Mouse (Mus musculus): ENCODE data around the gene Bex6.

Gene Bex6

GRCm38 (mm10) chr16:32179333-32179901 is at the start of gene Bex6:
TSS of gene Bex6 (plus strand) at chr16:32179823.
- in situ Hi-C loops (cut with MboI; ENCODE audit: unreplicated experiment in 2 of 2), result no loop called here

DNA sequence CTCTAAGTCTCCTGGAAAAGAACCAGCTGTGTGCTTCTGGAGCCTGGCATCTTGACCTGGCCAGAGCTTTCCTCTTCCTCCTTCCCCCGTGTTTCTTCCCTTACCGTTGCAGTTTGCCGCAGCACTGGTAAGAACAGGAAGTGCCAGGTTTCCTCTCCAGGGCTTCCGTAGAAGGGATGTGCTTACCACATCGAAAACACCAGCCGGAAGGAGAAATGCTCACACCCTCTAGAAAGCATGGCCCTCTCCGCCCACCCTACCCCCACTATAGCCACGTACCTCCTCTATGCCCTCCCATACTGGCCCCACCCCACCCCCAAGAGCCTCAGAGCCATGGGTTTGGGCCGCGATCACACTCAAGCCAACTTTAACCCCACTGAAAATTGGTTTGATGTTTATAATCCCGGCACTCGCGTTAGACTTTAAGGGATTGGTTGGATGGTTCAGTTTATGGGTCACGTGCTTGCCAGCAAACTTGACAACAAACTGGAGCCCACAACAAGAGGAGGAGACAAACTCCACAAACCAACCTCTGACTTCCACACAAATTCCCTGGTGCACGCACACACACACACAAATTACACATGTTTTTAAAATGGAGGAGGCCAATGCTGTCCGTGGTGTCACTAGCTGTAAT is 49.3 kb upstream of the Bex6 start:
- in situ Hi-C loops (cut with MboI; ENCODE audit: unreplicated experiment in 2 of 2), result no loop called here

GRCm38 (mm10) chr16:32133148-32133547 is 46.5 kb upstream of the Bex6 start:
- in situ Hi-C loops (cut with MboI; ENCODE audit: unreplicated experiment in 2 of 2), result no loop called here

GRCm38 (mm10) chr16:32135842-32136357 is 43.7 kb upstream of the Bex6 start:
- in situ Hi-C loops (cut with MboI; ENCODE audit: unreplicated experiment in 2 of 2), result no loop called here

DNA sequence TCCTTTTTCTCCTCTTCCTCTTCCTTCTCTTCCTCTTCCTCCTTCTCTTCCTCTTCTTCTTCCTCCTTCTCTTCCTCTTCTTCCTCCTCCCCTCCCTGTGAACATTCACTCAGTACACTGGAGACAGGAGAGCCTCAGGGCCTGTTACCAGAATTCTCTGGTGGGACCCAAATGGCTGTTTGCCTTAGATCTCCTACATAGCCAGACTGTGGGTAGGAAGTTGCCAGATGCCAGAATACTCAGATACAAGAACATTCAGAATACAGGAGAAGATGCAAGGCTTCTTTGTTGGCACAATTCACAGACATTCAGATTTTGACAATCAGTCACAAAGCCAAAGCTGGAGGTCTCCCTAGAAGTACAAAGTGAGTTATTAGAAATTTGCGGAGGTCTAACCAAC is 40.7 kb upstream of the Bex6 start:
- in situ Hi-C loops (cut with MboI; ENCODE audit: unreplicated experiment in 2 of 2), result no loop called here

DNA sequence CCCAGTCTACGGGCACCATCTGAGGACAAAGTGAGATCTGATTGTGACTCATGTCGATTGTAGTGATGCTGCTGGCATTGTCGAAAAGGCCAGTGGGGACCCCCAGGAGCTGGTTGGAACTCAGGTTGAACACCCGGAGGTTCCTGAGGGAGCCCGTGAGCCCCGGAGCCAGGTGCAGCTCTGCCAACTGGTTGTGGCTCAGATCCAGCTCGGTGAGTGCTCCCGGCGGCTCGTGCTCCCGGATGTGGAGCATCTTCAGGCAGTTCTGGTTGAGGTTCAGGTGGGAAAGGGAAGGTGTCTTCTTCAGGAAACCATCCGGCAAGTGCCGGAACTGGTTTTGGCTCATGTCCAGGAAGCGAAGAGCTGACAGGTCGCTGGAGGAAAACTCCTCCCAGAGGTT is 35.9 kb upstream of the Bex6 start:
- in situ Hi-C loops (cut with MboI; ENCODE audit: unreplicated experiment in 2 of 2), result no loop called here

DNA sequence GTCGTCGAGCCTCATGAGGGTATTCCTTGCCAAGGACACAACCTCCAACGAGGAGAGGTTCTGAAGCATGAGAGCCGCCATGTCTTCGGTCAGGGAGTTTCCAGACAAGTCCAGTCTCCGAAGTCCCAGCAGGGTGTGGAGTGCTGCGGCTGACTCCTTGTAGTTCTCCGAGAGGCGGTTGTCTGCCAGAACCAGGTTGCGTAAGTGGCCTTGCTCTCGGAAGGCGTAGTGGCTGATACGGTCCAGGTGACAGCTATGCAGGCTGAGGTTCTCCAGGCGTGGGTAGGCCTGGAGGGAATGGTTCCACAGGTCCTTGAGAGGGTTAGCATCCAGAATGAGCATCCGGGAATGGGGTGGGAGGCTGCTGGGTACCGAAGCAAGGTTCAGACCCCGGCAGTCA is 35.0 kb upstream of the Bex6 start:
- in situ Hi-C loops (cut with MboI; ENCODE audit: unreplicated experiment in 2 of 2), result no loop called here

- in situ Hi-C loops (cut with MboI; ENCODE audit: unreplicated experiment in 2 of 2), result no loop called here
Measured at GRCm38 (mm10) chr16:32147589-32148207, 31.9 kb upstream of the Bex6 start.

GRCm38 (mm10) chr16:32153976-32154375 is 25.6 kb upstream of the Bex6 start:
- in situ Hi-C loops (cut with MboI; ENCODE audit: unreplicated experiment in 2 of 2), result no loop called here

DNA sequence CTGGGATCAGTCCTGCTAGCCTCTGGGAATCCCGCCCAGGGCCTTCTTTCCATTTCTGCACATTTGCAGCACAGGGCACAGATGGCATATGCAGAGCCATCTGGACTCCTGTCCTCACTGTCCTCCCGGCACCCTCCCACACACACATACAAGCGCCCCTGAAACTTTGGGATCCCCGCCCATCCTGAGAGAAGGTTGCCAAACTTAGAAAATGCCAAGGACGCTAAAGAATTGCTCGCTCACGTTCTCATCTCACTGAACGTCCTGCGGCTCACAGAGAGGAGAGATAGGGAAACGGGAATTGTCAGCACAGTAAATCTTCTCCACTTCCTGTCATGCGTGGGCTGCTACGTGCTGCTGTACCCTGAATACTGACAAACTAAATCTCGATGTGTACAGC is 25.2 kb upstream of the Bex6 start:
- in situ Hi-C loops (cut with MboI; ENCODE audit: unreplicated experiment in 2 of 2), result no loop called here

DNA sequence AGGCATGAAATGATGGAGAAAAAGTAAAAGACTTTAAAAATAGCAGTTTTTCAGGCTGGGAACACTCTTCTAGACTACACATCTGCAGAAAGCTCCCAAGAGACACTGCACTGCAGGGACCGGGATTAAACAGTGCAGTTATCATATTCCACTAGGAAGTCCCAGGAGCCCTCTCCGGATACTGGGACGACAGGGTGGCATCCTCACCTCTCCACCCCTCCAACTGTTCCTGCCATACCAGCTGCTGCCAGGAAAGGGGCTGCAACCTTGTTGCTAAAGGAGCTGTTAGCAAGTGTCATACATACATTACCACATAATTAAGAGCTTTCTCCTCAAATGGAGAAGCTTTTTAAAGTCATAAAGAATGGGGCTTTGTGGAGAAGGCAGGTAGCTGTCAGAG is 22.9 kb upstream of the Bex6 start:
- in situ Hi-C loops (cut with MboI; ENCODE audit: unreplicated experiment in 2 of 2), result loop anchor here (5.0 kb wide), 3 partner anchors 39 to 46 kb away; no protein-coding TSS in a partner anchor

- in situ Hi-C loops (cut with MboI; ENCODE audit: unreplicated experiment in 2 of 2), result loop anchor here (5.0 kb wide), 3 partner anchors 40 to 45 kb away; no protein-coding TSS in a partner anchor
Measured at GRCm38 (mm10) chr16:32157369-32157768, 22.3 kb upstream of the Bex6 start.

- in situ Hi-C loops (cut with MboI; ENCODE audit: unreplicated experiment in 2 of 2), result loop anchor here (5.0 kb wide), 3 partner anchors 42 to 47 kb away; no protein-coding TSS in a partner anchor
Measured at GRCm38 (mm10) chr16:32158966-32159365, 20.7 kb upstream of the Bex6 start.

DNA sequence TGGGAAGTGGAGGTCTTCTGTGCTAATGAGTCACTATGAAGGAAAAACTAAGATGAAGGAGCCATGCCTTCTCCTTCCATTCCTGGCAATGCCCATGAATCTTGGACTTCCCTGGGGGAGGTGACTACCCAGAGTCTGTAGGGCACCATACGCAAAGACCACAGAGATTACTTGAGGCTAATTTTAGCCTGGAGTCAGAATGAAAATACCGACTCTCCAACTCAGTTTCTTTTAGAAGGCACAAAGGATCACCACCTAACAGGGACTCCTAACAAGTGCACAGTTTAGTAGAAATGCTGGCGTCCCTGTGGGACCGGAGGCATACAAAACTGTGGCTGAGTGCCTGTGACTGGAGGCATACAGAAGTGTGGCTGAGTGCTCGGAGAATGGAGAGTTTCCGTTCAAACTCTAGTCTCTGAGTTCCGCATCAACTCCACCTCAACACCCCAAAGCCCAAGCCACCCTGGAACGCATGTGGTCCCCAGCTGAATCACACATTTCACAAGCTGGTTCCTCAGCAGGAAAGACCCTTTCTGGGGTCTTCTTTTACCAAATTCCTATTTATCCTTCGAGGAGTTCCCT is 18.8 kb upstream of the Bex6 start:
- in situ Hi-C loops (cut with MboI; ENCODE audit: unreplicated experiment in 2 of 2), result loop anchor here in 1 of 2 experiments (5.0 kb wide), 1 partner anchor 41 kb away; no protein-coding TSS in a partner anchor

GRCm38 (mm10) chr16:32163392-32163791 is 16.2 kb upstream of the Bex6 start:
- in situ Hi-C loops (cut with MboI; ENCODE audit: unreplicated experiment in 2 of 2), result loop anchor here in 1 of 2 experiments (5.0 kb wide), 1 partner anchor 39 kb away; no protein-coding TSS in a partner anchor

DNA sequence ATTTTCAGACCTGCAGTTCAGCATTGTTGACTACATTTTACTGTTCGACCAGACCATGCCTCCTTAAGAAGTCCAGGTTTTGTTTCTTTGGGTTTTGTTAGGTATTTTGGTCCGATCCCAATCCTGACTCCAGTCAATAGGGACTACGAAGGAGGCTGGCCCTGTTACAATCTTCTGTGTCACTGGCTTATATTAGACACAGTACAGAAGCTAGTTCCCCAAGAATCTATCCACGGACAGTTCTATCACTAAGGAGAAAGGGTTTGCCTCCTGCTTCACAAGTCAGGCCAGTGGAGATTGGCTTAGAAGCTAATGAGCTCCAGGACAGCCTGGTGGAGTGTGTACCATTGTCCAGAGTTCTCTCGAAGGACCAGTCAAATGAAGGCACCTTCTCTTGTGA is 15.7 kb upstream of the Bex6 start:
- in situ Hi-C loops (cut with MboI; ENCODE audit: unreplicated experiment in 2 of 2), result loop anchor here in 1 of 2 experiments (5.0 kb wide), 1 partner anchor 38 kb away; no protein-coding TSS in a partner anchor

DNA sequence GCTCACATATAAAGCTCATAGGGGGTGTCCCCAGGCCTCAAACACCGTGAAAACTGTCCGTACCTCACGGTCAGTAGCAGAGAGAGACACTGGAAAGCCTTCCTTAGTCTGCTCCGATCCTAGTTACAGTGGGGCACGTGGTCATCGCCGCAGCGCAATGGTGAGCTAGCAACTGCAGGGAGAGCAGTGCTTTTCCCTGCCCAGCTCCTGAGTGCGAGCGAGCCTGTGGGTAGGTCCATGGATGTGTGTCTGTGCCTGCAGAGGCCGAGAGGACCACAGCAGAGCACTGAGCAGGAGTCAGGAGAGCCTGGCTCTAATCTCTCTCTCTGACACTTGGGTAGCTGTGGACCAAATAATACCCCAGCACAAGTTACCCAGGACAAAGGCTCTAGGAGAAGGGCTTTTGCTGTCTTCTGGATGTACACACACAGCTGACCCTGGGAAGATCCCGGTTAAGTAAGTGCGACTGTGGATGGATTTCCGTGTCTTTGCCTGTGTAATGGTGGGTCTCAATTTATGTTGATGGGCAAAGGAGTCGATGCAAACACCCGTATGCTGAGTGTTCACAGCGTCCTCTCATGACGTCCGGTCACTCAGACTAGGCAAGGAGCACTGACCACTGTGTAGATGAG is 15.1 kb upstream of the Bex6 start:
- in situ Hi-C loops (cut with MboI; ENCODE audit: unreplicated experiment in 2 of 2), result loop anchor here in 1 of 2 experiments (5.0 kb wide), 1 partner anchor 38 kb away; no protein-coding TSS in a partner anchor

DNA sequence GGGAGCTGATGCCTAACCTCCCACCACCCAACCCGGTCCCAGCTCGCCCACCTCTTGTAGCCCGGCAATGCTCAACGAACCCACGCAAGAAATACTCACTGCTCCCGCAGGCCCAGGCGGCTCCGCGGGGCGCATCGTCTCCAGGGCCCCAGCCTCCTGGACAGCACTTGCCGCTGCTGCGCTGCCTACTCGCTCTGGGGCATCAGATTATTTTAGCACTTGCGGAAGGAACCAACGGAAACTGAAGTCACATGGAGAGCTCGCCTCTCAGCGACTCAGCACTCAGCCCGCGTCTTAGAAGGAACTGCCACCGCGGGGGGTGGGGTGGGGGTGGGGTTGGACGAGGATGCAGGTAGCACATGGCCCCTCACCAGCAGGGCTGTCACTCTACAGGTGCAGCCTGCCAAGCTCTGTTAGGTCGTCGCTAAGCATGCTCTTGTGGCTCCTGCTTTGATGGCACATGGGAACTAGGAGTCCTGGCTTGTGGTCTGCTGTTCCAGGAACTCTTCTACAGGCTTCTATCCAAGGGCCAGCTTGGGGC is 14.3 kb upstream of the Bex6 start, which contains the start of gene Nrros:
Gene Nrros, minus strand, starts transcription at position 314 of the 541 bp plus-strand sequence.
- in situ Hi-C loops (cut with MboI; ENCODE audit: unreplicated experiment in 2 of 2), result no loop called here

DNA sequence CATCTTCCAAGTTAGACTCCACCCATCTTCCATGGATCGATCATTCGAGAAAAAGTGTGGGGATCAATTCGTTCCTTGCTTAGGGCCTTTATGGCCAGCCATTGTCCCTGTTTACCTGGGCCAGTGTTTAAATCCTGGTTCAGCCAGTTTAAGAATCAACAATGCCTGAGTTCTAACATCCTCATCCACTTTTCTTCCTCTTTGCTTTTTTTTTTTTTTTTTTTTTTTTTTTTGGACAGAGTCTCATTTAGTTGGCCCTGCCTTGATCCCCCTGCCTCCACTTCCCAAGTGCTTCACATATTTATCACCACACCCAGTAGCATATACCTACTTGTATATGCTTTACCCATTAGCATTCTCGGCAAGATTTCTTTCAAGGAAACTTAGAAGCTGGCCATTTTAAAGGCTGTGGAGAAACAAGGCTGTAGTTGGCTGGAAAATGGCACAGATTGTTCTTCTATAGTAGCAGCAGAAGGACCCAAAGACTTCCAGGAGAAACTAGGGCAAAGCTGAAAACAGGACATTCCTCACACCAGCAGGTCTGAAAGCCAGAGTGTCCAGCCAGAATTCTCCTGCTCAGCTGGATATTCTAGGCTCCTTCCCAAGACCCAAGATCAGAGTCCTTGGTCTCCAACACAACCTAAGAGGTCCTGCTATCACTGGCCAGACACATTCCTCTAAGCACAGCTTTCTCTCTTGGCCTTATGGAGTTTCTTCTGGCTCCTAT is 11.6 kb upstream of the Bex6 start:
- in situ Hi-C loops (cut with MboI; ENCODE audit: unreplicated experiment in 2 of 2), result no loop called here

Measured in v-Abl transformed pro-B cells (cell line).